Mouse (Mus musculus) lung, adult 2 months (tissue): ENCODE data around the gene Lrp1. TPM values are rescaled to one million over a fixed set of nuclear protein-coding genes. Genes with fewer than 3 reads are reported as not detected.

Experiments used
- DNase-seq: peaks from one replicate; pipeline ENCODE4 v3.0.0; 2022
- H3K4me1 ChIP-seq: fragments of 200-500 bp; 2 replicates; pipeline ENCODE4 v1.6.1; 2011; ENCODE audit warnings: low read length; ENCODE audit not compliant: control insufficient read depth, insufficient read depth
- H3K4me3 ChIP-seq: fragments of 200-500 bp; replicated peaks from 2 replicates; pipeline ENCODE3; 2011; ENCODE audit warnings: low read depth, mild to moderate bottlenecking, control low read depth, low read length; ENCODE audit errors: extremely low read depth
- CTCF ChIP-seq: fragments of 200-500 bp; IDR thresholded peaks from 2 replicates; pipeline ENCODE4 v1.5.1; 2011; ENCODE audit warnings: mild to moderate bottlenecking, low read length, control low read depth; ENCODE audit not compliant: insufficient read depth
- POLR2A ChIP-seq: fragments of 200-500 bp; IDR thresholded peaks from 2 replicates; pipeline ENCODE4 v1.6.1; 2011; ENCODE audit warnings: low read depth, mild to moderate bottlenecking, control low read depth, low read length, borderline replicate concordance; ENCODE audit errors: extremely low read depth
- whole genome bisulfite sequencing: fragments of 180-500 bp; shearing (Covaris S2); methylation state at CpG from one replicate; pipeline ENCODE4 v1.1.7; 2018; 5-methylcytosine and 5-hydroxymethylcytosine counted together
- polyA plus RNA-seq: library from polyadenylated mRNA; depleted of rRNA; stranded (reverse); fragments of >200 nt; gene quantifications from 2 replicates; pipeline ENCODE4 v1.2.3, GENCODE M21; 2012

Gene Lrp1
- polyA plus RNA-seq, 1 experiment, result 248 TPM

- no peaks in the 10 kb centered on the region for H3K4me1 ChIP-seq
- no peak for DNase-seq
- 88% methylated on average over 7 of the region's 7 CpGs for WGBS
- no peak for TF ChIP-seq POLR2A
- no peak for TF ChIP-seq CTCF
- no peak overlapping the region for H3K4me3 ChIP-seq
Observed at GRCm38 (mm10) chr10:127546505-127546904, 74.4 kb downstream of the Lrp1 start.

DNA sequence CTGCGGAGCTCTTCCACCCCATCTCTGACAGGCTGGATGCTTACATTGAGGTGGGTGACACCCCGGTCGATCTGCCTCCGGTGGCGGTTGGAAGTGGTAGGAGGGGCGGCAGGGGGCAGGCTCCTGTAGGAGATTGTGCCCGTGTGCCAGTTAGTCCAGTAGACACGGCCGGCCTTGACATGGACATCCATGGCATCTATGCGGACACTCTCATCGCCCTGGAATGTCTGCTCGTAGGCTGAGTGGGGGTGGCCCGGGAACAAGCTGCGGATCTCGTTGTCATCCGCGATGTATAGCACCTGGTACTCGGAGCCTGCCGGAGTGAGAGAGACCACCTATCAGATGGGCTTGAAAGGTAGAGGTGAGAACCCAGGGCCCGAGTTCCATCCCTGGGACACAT lies 76.6 kb downstream of the Lrp1 start:
- no peak for TF ChIP-seq CTCF
- TF ChIP-seq POLR2A, result no peak
- Histone ChIP-seq H3K4me1 (no peaks in the 10 kb centered on the region), H3K4me3 (no peak overlapping the region)
- DNase-seq, result no peak
- 85% methylated on average over 20 of the region's 20 CpGs for WGBS

DNA sequence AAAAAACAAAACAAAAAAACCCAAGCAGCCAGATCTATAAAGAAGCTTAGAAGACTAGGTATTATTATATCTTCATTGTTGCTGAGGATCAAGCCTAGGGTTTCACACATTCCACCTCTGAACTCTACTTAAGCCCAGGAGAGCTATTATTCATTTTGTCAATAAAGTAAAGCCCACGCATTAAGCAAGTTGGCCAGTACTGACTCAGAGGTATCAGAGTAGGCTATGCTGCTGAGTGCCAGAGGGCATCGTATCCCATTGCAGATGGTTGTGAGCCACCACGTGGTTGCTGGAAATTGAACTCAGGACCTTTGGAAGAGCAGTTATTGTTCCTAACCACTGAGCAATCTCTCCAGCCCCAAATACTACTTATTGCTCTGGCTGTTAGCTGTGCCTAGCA lies 77.0 kb downstream of the Lrp1 start:
- Histone ChIP-seq H3K4me1 (no peaks in the 10 kb centered on the region), H3K4me3 (no peak overlapping the region)
- DNase-seq, result no peak
- 73% methylated on average over 3 of the region's 3 CpGs for WGBS
- no peak for TF ChIP-seq POLR2A
- TF ChIP-seq CTCF, result no peak

- WGBS, result 68% methylated on average over 6 of the region's 6 CpGs
- Histone ChIP-seq H3K4me3 (no peak overlapping the region), H3K4me1 (no peaks in the 10 kb centered on the region)
- DNase-seq, result no peak
- no peak for TF ChIP-seq POLR2A
- no peak for TF ChIP-seq CTCF
Observed at GRCm38 (mm10) chr10:127542720-127543119, 78.2 kb downstream of the Lrp1 start.

GRCm38 (mm10) chr10:127542084-127542483 lies 78.9 kb downstream of the Lrp1 start:
- Histone ChIP-seq H3K4me1 (no peaks in the 10 kb centered on the region), H3K4me3 (no peak overlapping the region)
- DNase-seq, result no peak
- 69% methylated on average over 13 of the region's 13 CpGs for WGBS
- TF ChIP-seq POLR2A, result no peak

DNA sequence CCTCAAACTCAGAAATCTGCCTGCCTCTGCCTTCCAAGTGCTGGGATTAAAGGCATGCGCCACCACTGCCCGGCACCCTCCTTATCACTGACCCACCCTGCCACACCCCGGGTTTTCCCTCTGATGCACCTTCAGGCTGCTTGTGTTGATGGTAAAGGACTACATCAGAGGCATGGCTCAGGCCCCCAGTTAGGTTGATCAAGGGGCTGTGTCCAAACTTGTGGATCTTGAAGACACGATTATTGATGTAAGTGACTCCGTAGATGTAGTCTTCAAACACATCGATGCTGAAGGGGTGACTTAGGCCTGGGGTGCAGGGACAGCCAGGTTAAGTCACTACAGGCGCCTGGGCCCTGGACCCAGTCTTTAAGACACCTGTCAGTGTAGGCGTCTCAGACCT lies 79.4 kb downstream of the Lrp1 start:
- DNase-seq, result no peak
- Histone ChIP-seq H3K4me1 (no peaks in the 10 kb centered on the region), H3K4me3 (no peak overlapping the region)
- TF ChIP-seq CTCF (no peak), POLR2A (no peak)
- WGBS, result 91% methylated on average over 8 of the region's 8 CpGs

DNA sequence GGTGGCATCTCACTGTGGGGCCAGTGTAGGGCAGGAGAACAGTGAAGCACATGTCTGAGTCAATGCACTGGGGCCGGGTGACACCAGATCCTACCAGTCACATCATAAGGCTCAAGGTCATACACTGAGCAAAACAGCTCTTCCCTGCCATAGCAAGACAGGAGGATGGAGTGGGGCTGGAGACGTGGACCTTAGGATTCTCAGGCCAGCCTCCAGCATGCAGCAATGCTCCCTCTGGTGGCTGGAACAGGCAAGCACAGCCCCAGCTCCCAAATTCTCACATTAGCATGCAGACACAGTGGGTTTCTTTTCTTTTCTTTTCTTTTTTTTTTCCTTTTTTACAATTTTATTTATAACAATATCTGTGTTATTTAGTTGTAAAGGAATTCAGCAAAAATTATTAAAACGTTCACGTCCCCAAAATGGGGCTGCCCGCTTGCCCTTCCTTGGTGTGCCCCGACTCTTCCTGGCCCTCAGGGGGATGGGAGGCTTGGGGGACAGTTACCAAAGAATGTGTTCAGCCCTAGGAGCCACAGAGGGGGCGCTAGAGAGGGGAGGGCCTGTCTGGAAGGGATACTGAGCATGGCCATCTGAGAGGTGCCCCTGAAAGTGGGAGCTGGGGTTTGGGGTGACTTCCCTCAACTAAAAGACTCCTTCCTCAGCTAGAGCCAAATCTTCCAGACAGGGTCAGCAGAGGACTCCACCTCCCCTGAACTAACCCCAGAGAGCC lies 82.9 kb downstream of the Lrp1 start:
- WGBS, result 27% methylated on average over 7 of the region's 7 CpGs
- H3K4me1 ChIP-seq, result peaks cover 7% of the 10 kb centered on the region
- H3K4me3 ChIP-seq, result no peak overlapping the region
- DNase-seq, result peak; percentile 74
- TF ChIP-seq CTCF (peak; percentile 98), POLR2A (no peak; the same call in 1 of the 2 replicates)

GRCm38 (mm10) chr10:127536586-127537314 lies 84.2 kb downstream of the Lrp1 start:
- TF ChIP-seq POLR2A (no peak), CTCF (peak; percentile 23; the same call in 1 of the 2 replicates)
- WGBS, result 17% methylated on average over 8 of the region's 8 CpGs
- DNase-seq, result no peak
- no peak overlapping the region for H3K4me3 ChIP-seq
- H3K4me1 ChIP-seq, result peaks cover 7% of the 10 kb centered on the region

GRCm38 (mm10) chr10:127534929-127535384 lies 86.0 kb downstream of the Lrp1 start:
- 1% methylated on average over 29 of the region's 30 CpGs for WGBS
- H3K4me3 ChIP-seq, result no peak overlapping the region
- TF ChIP-seq CTCF (no peak), POLR2A (no peak)
- no peak for DNase-seq
- peaks cover 7% of the 10 kb centered on the region for H3K4me1 ChIP-seq
